Mouse (Mus musculus) liver, embryonic 16.5 days (tissue): ENCODE results near the gene Osbpl3. TPM values are rescaled to one million over a fixed set of nuclear protein-coding genes. Genes with fewer than 3 reads are reported as not detected.

Experiments
- ATAC-seq: fragments of 200-750 bp; cut with Nextera tagmentation; 2 replicates; pipeline ENCODE4 v1.8.0; 2017; ENCODE audit warnings: low read depth, mild to moderate bottlenecking, moderate number of reproducible peaks, moderate library complexity
- H3K27ac ChIP-seq: fragments of 300-500 bp; sonication (generic); 2 replicates; pipeline ENCODE4 v1.5.1; 2014; ENCODE audit warnings: mild to moderate bottlenecking, low read length
- H3K27me3 ChIP-seq: fragments of 300-500 bp; sonication (generic); 2 replicates; pipeline ENCODE4 v1.6.1; 2014; ENCODE audit warnings: low read depth, low read length, mixed read lengths; ENCODE audit not compliant: control insufficient read depth, insufficient read depth
- H3K36me3 ChIP-seq: fragments of 300-500 bp; sonication (generic); 2 replicates; pipeline ENCODE4 v1.6.1; 2014; ENCODE audit warnings: mild to moderate bottlenecking; ENCODE audit not compliant: control insufficient read depth, insufficient read depth
- H3K4me1 ChIP-seq: fragments of 300-500 bp; sonication (generic); 2 replicates; pipeline ENCODE4 v1.6.1; 2014; ENCODE audit warnings: low read depth, low read length, mixed read lengths; ENCODE audit not compliant: control insufficient read depth
- H3K4me2 ChIP-seq: fragments of 300-500 bp; sonication (generic); 2 replicates; pipeline ENCODE4 v1.6.1; 2014; ENCODE audit warnings: low read depth, low read length, mixed read lengths
- H3K4me3 ChIP-seq: fragments of 300-500 bp; sonication (generic); 2 replicates; pipeline ENCODE4 v1.5.1; 2014; ENCODE audit warnings: low read depth, mild to moderate bottlenecking, low read length
- H3K9ac ChIP-seq: fragments of 300-500 bp; sonication (generic); 2 replicates; pipeline ENCODE4 v1.6.1; 2014; ENCODE audit warnings: low read depth, low read length
- H3K9me3 ChIP-seq: fragments of 300-500 bp; sonication (generic); replicated peaks from 2 replicates; pipeline ENCODE4 v1.6.1; 2016; ENCODE audit warnings: low read length; ENCODE audit not compliant: control insufficient read depth
- WGBS: fragments of 180-500 bp; shearing (Covaris S2); extraction: QIAGEN DNeasy Blood & Tissue Kit; methylation state at CpG from one replicate; pipeline ENCODE4 v1.1.7; 2014; ENCODE audit not compliant: insufficient replicate concordance; 5-methylcytosine and 5-hydroxymethylcytosine counted together
- polyA plus RNA-seq: library from polyadenylated mRNA; unstranded; fragments of >200 nt; fragmentation: Nextera tagmentation; extraction: Ambion mirVana; gene quantifications from 2 replicates; pipeline ENCODE4 v1.2.1, GENCODE M21; 2015

Gene Osbpl3
- polyA plus RNA-seq, 1 experiment from 2014 or later = 0.60 TPM

- H3K4me1 ChIP-seq = no peaks in the 10 kb centered on the region
- ATAC-seq = peak; percentile 37; the same call in 1 of the 2 replicates
Measured at GRCm38 (mm10) chr6:50294128-50294527, 161.9 kb downstream of the Osbpl3 start.

GRCm38 (mm10) chr6:50291650-50292049 is 164.4 kb downstream of the Osbpl3 start:
- no peak overlapping the region for H3K4me2 ChIP-seq
- peak; percentile 35; the same call in 1 of the 2 replicates for ATAC-seq
- no peaks in the 10 kb centered on the region for H3K4me1 ChIP-seq
- H3K27me3 ChIP-seq = no peaks in the 10 kb centered on the region
- no peak overlapping the region for H3K4me3 ChIP-seq
- no peaks in the 10 kb centered on the region for H3K36me3 ChIP-seq
- WGBS = 17% methylated on average over 4 of the region's 4 CpGs
- no peak overlapping the region for H3K9ac ChIP-seq
- H3K9me3 ChIP-seq = no peaks in the 10 kb centered on the region
- H3K27ac ChIP-seq = no peak overlapping the region

More at GRCm38 (mm10) chr6:50294128-50294527, 161.9 kb downstream of the Osbpl3 start:
- Histone ChIP-seq H3K9me3 (no peaks in the 10 kb centered on the region), H3K27me3 (no peaks in the 10 kb centered on the region), H3K27ac (no peak overlapping the region), H3K9ac (no peak overlapping the region), H3K4me2 (no peak overlapping the region), H3K4me3 (no peak overlapping the region), H3K36me3 (no peaks in the 10 kb centered on the region)
- 14% methylated on average over 1 of the region's 1 CpGs for WGBS

GRCm38 (mm10) chr6:50286881-50287280 is 169.1 kb downstream of the Osbpl3 start:
- Histone ChIP-seq H3K36me3 (no peaks in the 10 kb centered on the region), H3K27me3 (no peaks in the 10 kb centered on the region), H3K9ac (no peak overlapping the region), H3K27ac (no peak overlapping the region), H3K4me1 (no peaks in the 10 kb centered on the region), H3K9me3 (no peaks in the 10 kb centered on the region), H3K4me3 (no peak overlapping the region), H3K4me2 (no peak overlapping the region)
- WGBS = 77% methylated on average over 3 of the region's 3 CpGs
- ATAC-seq = no peak

- no peaks in the 10 kb centered on the region for H3K36me3 ChIP-seq
- H3K4me3 ChIP-seq = no peak overlapping the region
- 70% methylated on average over 7 of the region's 7 CpGs for WGBS
- no peak for ATAC-seq
- H3K4me2 ChIP-seq = no peak overlapping the region
- H3K27ac ChIP-seq = no peak overlapping the region
- H3K27me3 ChIP-seq = no peaks in the 10 kb centered on the region
- no peaks in the 10 kb centered on the region for H3K9me3 ChIP-seq
- H3K9ac ChIP-seq = no peak overlapping the region
- no peaks in the 10 kb centered on the region for H3K4me1 ChIP-seq
Measured at GRCm38 (mm10) chr6:50279642-50280041, 176.4 kb downstream of the Osbpl3 start.

- Histone ChIP-seq H3K4me2 (no peak overlapping the region), H3K9ac (no peak overlapping the region), H3K27ac (no peak overlapping the region), H3K4me3 (no peak overlapping the region), H3K27me3 (no peaks in the 10 kb centered on the region), H3K36me3 (no peaks in the 10 kb centered on the region), H3K9me3 (no peaks in the 10 kb centered on the region), H3K4me1 (no peaks in the 10 kb centered on the region)
- WGBS = 70% methylated on average over 4 of the region's 4 CpGs
- no peak for ATAC-seq
Measured at GRCm38 (mm10) chr6:50273947-50274346, 182.1 kb downstream of the Osbpl3 start.

GRCm38 (mm10) chr6:50273416-50273815 is 182.6 kb downstream of the Osbpl3 start:
- ATAC-seq = no peak
- 39% methylated on average over 1 of the region's 1 CpGs for WGBS
- Histone ChIP-seq H3K27ac (no peak overlapping the region), H3K4me2 (no peak overlapping the region), H3K4me3 (no peak overlapping the region), H3K36me3 (no peaks in the 10 kb centered on the region), H3K27me3 (no peaks in the 10 kb centered on the region), H3K4me1 (no peaks in the 10 kb centered on the region), H3K9ac (no peak overlapping the region), H3K9me3 (no peaks in the 10 kb centered on the region)

GRCm38 (mm10) chr6:50263670-50264069 is 192.3 kb downstream of the Osbpl3 start, which contains the start of gene Gsdme:
Gsdme (minus strand) TSS chr6:50263862.
- ATAC-seq = no peak
- Histone ChIP-seq H3K9ac (no peak within 1 kb of the TSS), H3K4me1 (no peaks in the 10 kb centered on the region; the same call in 1 of the 2 replicates), H3K27ac (no peak within 1 kb of the TSS), H3K4me2 (no peak within 1 kb of the TSS), H3K27me3 (peaks cover 2% of the 10 kb centered on the region), H3K36me3 (no peaks in the 10 kb centered on the region), H3K4me3 (no peak within 1 kb of the TSS), H3K9me3 (no peaks in the 10 kb centered on the region)
- 41% methylated on average over 6 of the region's 6 CpGs for WGBS

GRCm38 (mm10) chr6:50262310-50262709 is 193.7 kb downstream of the Osbpl3 start:
- H3K4me1 ChIP-seq = no peaks in the 10 kb centered on the region; the same call in 1 of the 2 replicates
- peak overlapping the region; percentile 49 for H3K4me2 ChIP-seq
- ATAC-seq = no peak
- 26% methylated on average over 7 of the region's 7 CpGs for WGBS
- no peak overlapping the region for H3K27ac ChIP-seq
- no peaks in the 10 kb centered on the region for H3K9me3 ChIP-seq
- peaks cover 2% of the 10 kb centered on the region for H3K27me3 ChIP-seq
- H3K36me3 ChIP-seq = no peaks in the 10 kb centered on the region
- no peak overlapping the region; the same call in 1 of the 2 replicates for H3K9ac ChIP-seq
- H3K4me3 ChIP-seq = peak overlapping the region; percentile 54

- no peaks in the 10 kb centered on the region for H3K9me3 ChIP-seq
- peak overlapping the region; percentile 28; the same call in 1 of the 2 replicates for H3K9ac ChIP-seq
- peaks cover 2% of the 10 kb centered on the region for H3K27me3 ChIP-seq
- 0% methylated on average over 6 of the region's 6 CpGs for WGBS
- H3K27ac ChIP-seq = no peak overlapping the region
- H3K36me3 ChIP-seq = no peaks in the 10 kb centered on the region
- H3K4me3 ChIP-seq = peak overlapping the region; percentile 54
- no peak for ATAC-seq
- H3K4me2 ChIP-seq = peak overlapping the region; percentile 49
- H3K4me1 ChIP-seq = no peaks in the 10 kb centered on the region; the same call in 1 of the 2 replicates
Measured at GRCm38 (mm10) chr6:50261922-50262261, 194.1 kb downstream of the Osbpl3 start.
